Mouse (Mus musculus) liver, embryonic 12.5 days (tissue): ENCODE results near the gene Rassf2. TPM values are rescaled to one million over a fixed set of nuclear protein-coding genes. Genes with fewer than 3 reads are reported as not detected.

Experiments used
- ATAC-seq: fragments of 200-750 bp; cut with Nextera tagmentation; 2 replicates; pipeline ENCODE4 v1.8.0; 2017; ENCODE audit warnings: moderate number of reproducible peaks, mild to moderate bottlenecking, moderate library complexity
- H3K27ac ChIP-seq: fragments of 300-500 bp; sonication (generic); 2 replicates; pipeline ENCODE4 v1.5.1; 2016; ENCODE audit warnings: mild to moderate bottlenecking
- H3K27me3 ChIP-seq: fragments of 300-500 bp; sonication (generic); replicated peaks from 2 replicates; pipeline ENCODE4 v1.6.1; 2016; ENCODE audit warnings: mild to moderate bottlenecking, moderate library complexity
- H3K36me3 ChIP-seq: fragments of 300-500 bp; sonication (generic); 2 replicates; pipeline ENCODE4 v1.6.1; 2016; ENCODE audit warnings: mild to moderate bottlenecking, moderate library complexity
- H3K4me1 ChIP-seq: fragments of 300-500 bp; sonication (generic); 2 replicates; pipeline ENCODE4 v1.6.1; 2016
- H3K4me2 ChIP-seq: fragments of 300-500 bp; sonication (generic); 2 replicates; pipeline ENCODE4 v1.6.1; 2016; ENCODE audit warnings: mild to moderate bottlenecking, moderate library complexity
- H3K4me3 ChIP-seq: fragments of 300-500 bp; sonication (generic); 2 replicates; pipeline ENCODE4 v1.5.1; 2016; ENCODE audit warnings: mild to moderate bottlenecking, moderate library complexity
- H3K9ac ChIP-seq: fragments of 300-500 bp; sonication (generic); 2 replicates; pipeline ENCODE4 v1.6.1; 2016; ENCODE audit warnings: mild to moderate bottlenecking, moderate library complexity
- H3K9me3 ChIP-seq: fragments of 300-500 bp; sonication (generic); replicated peaks from 2 replicates; pipeline ENCODE4 v1.6.1; 2016; ENCODE audit warnings: mild to moderate bottlenecking, moderate library complexity
- WGBS: fragments of 180-500 bp; shearing (Covaris S2); methylation state at CpG from one replicate; pipeline ENCODE4 v1.1.7; 2016; ENCODE audit not compliant: insufficient replicate concordance; 5-methylcytosine and 5-hydroxymethylcytosine counted together
- polyA plus RNA-seq: library from polyadenylated mRNA; unstranded; fragments of >200 nt; fragmentation: Nextera tagmentation; extraction: Ambion mirVana; gene quantifications from 2 replicates; pipeline ENCODE4 v1.2.1, GENCODE M21; 2016

Rassf2 gene
- polyA plus RNA-seq, 1 experiment from 2014 or later: 3.1 TPM

- H3K9ac ChIP-seq: no peak overlapping the region
- no peaks in the 10 kb centered on the region for H3K27me3 ChIP-seq
- no peaks in the 10 kb centered on the region for H3K4me1 ChIP-seq
- H3K4me3 ChIP-seq: no peak overlapping the region
- H3K36me3 ChIP-seq: 0 out of 2 replicates have a peak, but pooled peaks cover 2% of the 10 kb centered on the region
- no peaks in the 10 kb centered on the region for H3K9me3 ChIP-seq
- 70% methylated on average over 13 of the region's 13 CpGs for WGBS
- no peak overlapping the region for H3K4me2 ChIP-seq
- H3K27ac ChIP-seq: no peak overlapping the region
- ATAC-seq: no peak
These were observed 28.2 kb downstream of the Rassf2 start for GRCm38 (mm10) chr2:132001696-132002334.

DNA sequence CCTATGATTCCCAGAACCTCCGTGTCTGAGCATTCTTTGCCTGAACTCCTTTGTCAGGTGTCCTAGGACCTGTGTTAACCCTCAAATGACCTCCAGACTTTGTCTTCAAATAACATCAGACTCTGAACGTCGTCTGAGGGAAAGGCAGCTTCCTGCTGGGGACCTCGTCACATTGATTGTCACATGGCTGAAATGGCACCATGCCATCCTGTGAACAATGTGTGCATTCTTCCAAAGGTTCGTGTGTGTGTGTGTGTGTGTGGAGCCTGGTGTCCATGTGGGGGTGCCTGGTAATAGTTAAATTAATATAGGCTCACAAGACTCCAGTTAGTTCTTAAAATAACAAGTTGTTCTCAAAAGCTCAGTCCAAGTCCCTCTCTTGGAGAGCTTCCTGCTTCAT, 32.7 kb downstream of the Rassf2 start:
- H3K4me1 ChIP-seq: no peaks in the 10 kb centered on the region; the same call in 1 of the 2 replicates
- H3K27me3 ChIP-seq: no peaks in the 10 kb centered on the region
- no peak for ATAC-seq
- no peak overlapping the region for H3K4me2 ChIP-seq
- H3K9ac ChIP-seq: no peak overlapping the region
- H3K36me3 ChIP-seq: peaks cover 2% of the 10 kb centered on the region; the same call in 1 of the 2 replicates
- H3K27ac ChIP-seq: no peak overlapping the region
- no peak overlapping the region for H3K4me3 ChIP-seq
- WGBS: 46% methylated on average over 5 of the region's 5 CpGs
- H3K9me3 ChIP-seq: no peaks in the 10 kb centered on the region

- WGBS: 74% methylated on average over 7 of the region's 7 CpGs
- no peaks in the 10 kb centered on the region; the same call in 1 of the 2 replicates for H3K4me1 ChIP-seq
- no peaks in the 10 kb centered on the region for H3K9me3 ChIP-seq
- no peak overlapping the region for H3K4me2 ChIP-seq
- H3K9ac ChIP-seq: no peak overlapping the region
- H3K27ac ChIP-seq: no peak overlapping the region
- H3K36me3 ChIP-seq: peaks cover 2% of the 10 kb centered on the region; the same call in 1 of the 2 replicates
- ATAC-seq: no peak
- H3K4me3 ChIP-seq: no peak overlapping the region
- H3K27me3 ChIP-seq: no peaks in the 10 kb centered on the region
These were observed 33.7 kb downstream of the Rassf2 start for GRCm38 (mm10) chr2:131996369-131996768.

DNA sequence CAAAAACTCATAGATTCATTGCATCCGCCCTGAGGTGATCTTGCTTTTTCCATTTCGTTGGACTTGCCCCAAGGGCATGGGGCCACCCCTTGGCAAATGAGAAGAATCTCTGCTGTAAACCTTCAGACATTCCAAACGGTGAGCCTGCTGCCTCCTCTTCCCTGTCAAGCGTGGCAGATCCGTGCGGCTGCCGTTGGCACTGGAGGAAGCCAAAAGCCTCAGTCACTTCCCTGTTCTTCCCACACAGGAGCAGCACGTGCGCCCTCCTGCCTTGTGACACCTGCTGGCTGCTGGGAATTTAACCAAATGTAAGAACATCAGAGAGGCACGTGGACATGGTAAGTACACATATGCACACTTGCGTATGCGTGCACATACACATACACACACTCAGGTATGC, 34.3 kb downstream of the Rassf2 start:
- Histone ChIP-seq H3K36me3 (peaks cover 2% of the 10 kb centered on the region; the same call in 1 of the 2 replicates), H3K9ac (no peak overlapping the region), H3K4me2 (no peak overlapping the region), H3K27ac (no peak overlapping the region), H3K4me3 (no peak overlapping the region), H3K4me1 (no peaks in the 10 kb centered on the region; the same call in 1 of the 2 replicates), H3K27me3 (no peaks in the 10 kb centered on the region), H3K9me3 (no peaks in the 10 kb centered on the region)
- 79% methylated on average over 12 of the region's 12 CpGs for WGBS
- no peak for ATAC-seq

DNA sequence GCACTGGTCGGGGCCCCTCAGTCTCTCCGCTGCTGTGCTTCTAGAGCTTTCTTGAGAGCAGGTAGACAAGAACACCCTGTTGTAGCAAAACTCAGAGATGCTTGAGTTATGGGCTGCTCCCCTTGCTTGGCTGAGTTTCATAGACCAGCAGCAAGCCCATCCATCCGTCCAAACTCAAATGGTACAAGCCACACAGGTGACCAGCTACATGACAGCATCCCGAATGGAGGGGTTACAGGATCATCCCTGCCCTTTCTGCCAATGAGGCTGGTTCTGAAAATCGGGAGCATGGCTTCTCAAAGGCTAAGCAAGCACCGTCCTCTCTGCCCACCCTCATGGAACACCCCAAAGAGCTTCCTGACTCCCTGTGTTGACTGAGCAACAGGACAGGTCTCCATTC, 35.1 kb downstream of the Rassf2 start:
- no peak overlapping the region for H3K4me2 ChIP-seq
- H3K9ac ChIP-seq: no peak overlapping the region
- peaks cover 2% of the 10 kb centered on the region; the same call in 1 of the 2 replicates for H3K36me3 ChIP-seq
- no peak for ATAC-seq
- H3K4me1 ChIP-seq: no peaks in the 10 kb centered on the region; the same call in 1 of the 2 replicates
- 77% methylated on average over 6 of the region's 6 CpGs for WGBS
- H3K27ac ChIP-seq: no peak overlapping the region
- H3K27me3 ChIP-seq: no peaks in the 10 kb centered on the region
- no peak overlapping the region for H3K4me3 ChIP-seq
- no peaks in the 10 kb centered on the region for H3K9me3 ChIP-seq

DNA sequence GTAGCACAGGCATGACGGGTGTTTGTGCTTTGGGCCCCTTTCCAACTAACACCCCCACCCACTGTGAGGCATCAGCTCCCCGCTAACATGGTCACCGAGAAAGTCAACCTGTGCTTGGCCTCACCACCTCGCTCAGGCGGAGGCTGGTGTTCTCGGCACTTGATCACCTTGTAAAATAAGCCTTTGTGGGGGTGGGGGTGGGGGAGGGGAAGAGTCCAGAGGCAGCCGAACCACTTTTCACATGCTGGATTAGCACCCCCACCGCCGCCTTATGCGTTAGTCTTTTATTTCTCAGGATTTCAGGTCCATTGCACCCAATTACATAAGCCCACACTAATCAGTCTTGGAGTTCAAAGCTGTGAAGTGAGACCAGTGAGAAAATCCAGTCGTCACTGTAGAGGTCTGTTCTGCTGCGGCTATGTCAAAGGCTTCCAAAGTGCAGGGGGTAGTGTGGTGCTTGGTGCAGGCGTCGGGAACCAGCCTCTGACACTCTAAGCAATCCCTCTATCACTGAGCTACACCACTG, 36.4 kb downstream of the Rassf2 start:
- no peak overlapping the region for H3K9ac ChIP-seq
- ATAC-seq: no peak
- H3K36me3 ChIP-seq: peaks cover 2% of the 10 kb centered on the region; the same call in 1 of the 2 replicates
- no peak overlapping the region for H3K4me3 ChIP-seq
- no peaks in the 10 kb centered on the region for H3K27me3 ChIP-seq
- no peaks in the 10 kb centered on the region for H3K9me3 ChIP-seq
- H3K4me1 ChIP-seq: no peaks in the 10 kb centered on the region; the same call in 1 of the 2 replicates
- no peak overlapping the region for H3K27ac ChIP-seq
- no peak overlapping the region for H3K4me2 ChIP-seq
- 66% methylated on average over 14 of the region's 14 CpGs for WGBS

- no peaks in the 10 kb centered on the region; the same call in 1 of the 2 replicates for H3K4me1 ChIP-seq
- H3K27ac ChIP-seq: no peak overlapping the region
- no peak overlapping the region for H3K4me3 ChIP-seq
- H3K4me2 ChIP-seq: no peak overlapping the region
- 70% methylated on average over 4 of the region's 4 CpGs for WGBS
- H3K9me3 ChIP-seq: no peaks in the 10 kb centered on the region
- no peak for ATAC-seq
- H3K27me3 ChIP-seq: no peaks in the 10 kb centered on the region
- H3K9ac ChIP-seq: no peak overlapping the region
- peaks cover 2% of the 10 kb centered on the region; the same call in 1 of the 2 replicates for H3K36me3 ChIP-seq
These were observed 36.9 kb downstream of the Rassf2 start for GRCm38 (mm10) chr2:131993151-131993550.

DNA sequence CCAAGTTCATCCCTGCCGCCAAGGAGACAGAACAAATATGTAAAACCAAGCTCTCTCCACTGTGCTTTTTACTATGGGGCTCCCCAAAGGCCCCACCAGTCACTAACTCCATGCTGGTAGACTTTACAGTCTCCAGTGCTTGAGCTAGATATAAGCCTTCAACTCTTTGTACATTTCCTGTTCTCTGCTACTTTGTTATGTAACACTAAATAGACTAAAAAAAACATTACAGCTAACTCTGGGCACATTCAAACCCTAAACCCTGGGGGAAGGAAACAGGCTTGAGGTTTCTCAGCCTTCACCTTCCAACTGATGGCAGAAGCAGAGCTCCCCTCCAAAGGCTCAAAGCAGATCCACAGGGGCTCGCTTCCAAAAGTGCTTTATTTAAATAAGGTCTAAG, 37.6 kb downstream of the Rassf2 start:
- no peaks in the 10 kb centered on the region for H3K9me3 ChIP-seq
- H3K9ac ChIP-seq: no peak overlapping the region
- H3K4me1 ChIP-seq: no peaks in the 10 kb centered on the region; the same call in 1 of the 2 replicates
- H3K27ac ChIP-seq: no peak overlapping the region
- H3K4me2 ChIP-seq: no peak overlapping the region
- WGBS: 62% methylated on average over 2 of the region's 2 CpGs
- no peak overlapping the region for H3K4me3 ChIP-seq
- no peak for ATAC-seq
- H3K36me3 ChIP-seq: no peaks in the 10 kb centered on the region; the same call in 1 of the 2 replicates
- no peaks in the 10 kb centered on the region for H3K27me3 ChIP-seq

- Histone ChIP-seq H3K27me3 (no peaks in the 10 kb centered on the region), H3K27ac (no peak overlapping the region), H3K36me3 (no peaks in the 10 kb centered on the region), H3K9ac (no peak overlapping the region), H3K4me1 (no peaks in the 10 kb centered on the region; the same call in 1 of the 2 replicates), H3K9me3 (no peaks in the 10 kb centered on the region), H3K4me2 (no peak overlapping the region), H3K4me3 (no peak overlapping the region)
- ATAC-seq: no peak
- WGBS: 53% methylated on average over 2 of the region's 2 CpGs
These were observed 41.5 kb downstream of the Rassf2 start for GRCm38 (mm10) chr2:131988550-131988949.

DNA sequence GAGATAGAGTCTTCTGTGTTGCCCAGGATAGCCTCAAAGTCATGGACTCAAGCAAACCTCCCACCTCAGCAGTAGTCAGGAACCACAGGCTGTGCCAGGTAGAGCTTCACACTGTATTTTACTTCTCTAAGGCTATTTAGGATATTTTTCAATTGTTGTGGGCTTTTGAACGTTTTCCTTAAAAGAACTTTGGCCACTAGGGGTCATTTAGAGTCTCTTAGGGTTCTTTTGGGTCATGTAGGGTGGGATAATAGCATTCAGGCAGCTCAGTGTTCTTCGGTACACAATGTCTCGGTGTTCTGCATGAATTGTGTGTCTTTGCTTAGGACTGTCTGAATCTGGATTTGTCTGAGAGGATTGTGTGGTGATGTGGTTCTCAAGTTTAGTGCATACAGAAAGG, 42.1 kb downstream of the Rassf2 start:
- no peaks in the 10 kb centered on the region for H3K27me3 ChIP-seq
- no peak overlapping the region for H3K4me3 ChIP-seq
- WGBS: 42% methylated on average over 3 of the region's 3 CpGs
- no peak overlapping the region for H3K27ac ChIP-seq
- H3K36me3 ChIP-seq: no peaks in the 10 kb centered on the region
- no peak for ATAC-seq
- no peaks in the 10 kb centered on the region; the same call in 1 of the 2 replicates for H3K4me1 ChIP-seq
- H3K9ac ChIP-seq: no peak overlapping the region
- H3K9me3 ChIP-seq: no peaks in the 10 kb centered on the region
- H3K4me2 ChIP-seq: no peak overlapping the region

GRCm38 (mm10) chr2:131982546-131983196, 47.4 kb downstream of the Rassf2 start:
- H3K4me2 ChIP-seq: no peak overlapping the region
- H3K4me3 ChIP-seq: no peak overlapping the region
- H3K9ac ChIP-seq: no peak overlapping the region
- WGBS: 9% methylated on average over 6 of the region's 6 CpGs
- no peaks in the 10 kb centered on the region for H3K36me3 ChIP-seq
- H3K4me1 ChIP-seq: no peaks in the 10 kb centered on the region
- no peak overlapping the region for H3K27ac ChIP-seq
- ATAC-seq: no peak
- 0 out of 2 replicates have a peak, but pooled peaks cover 3% of the 10 kb centered on the region for H3K27me3 ChIP-seq
- 0 out of 2 replicates have a peak, but pooled peaks cover 5% of the 10 kb centered on the region for H3K9me3 ChIP-seq

DNA sequence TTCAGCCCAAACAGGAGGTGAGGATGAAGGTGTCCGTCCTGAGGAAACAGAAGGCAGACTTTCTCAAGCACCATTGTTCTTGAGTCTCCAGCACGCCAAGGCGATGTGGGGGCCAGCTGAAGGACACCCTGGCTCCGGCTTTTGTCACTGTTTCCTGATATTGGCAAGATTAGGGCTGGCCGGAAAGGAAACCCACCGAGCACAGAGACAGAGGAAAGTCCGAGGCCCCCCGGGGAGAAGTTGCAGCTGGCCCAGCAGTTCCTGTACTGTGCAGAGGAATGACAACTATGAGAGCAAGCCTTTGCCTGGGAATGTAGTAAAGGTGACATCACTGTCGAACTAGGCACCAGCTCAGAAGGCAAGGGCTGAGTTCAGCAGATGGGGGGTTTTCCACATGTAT, 49.2 kb downstream of the Rassf2 start:
- no peak for ATAC-seq
- Histone ChIP-seq H3K9ac (no peak overlapping the region), H3K4me3 (no peak overlapping the region), H3K4me2 (no peak overlapping the region), H3K4me1 (no peaks in the 10 kb centered on the region), H3K9me3 (0 out of 2 replicates have a peak, but pooled peaks cover 7% of the 10 kb centered on the region), H3K27me3 (0 out of 2 replicates have a peak, but pooled peaks cover 3% of the 10 kb centered on the region), H3K36me3 (no peaks in the 10 kb centered on the region), H3K27ac (no peak overlapping the region)
- 13% methylated on average over 9 of the region's 9 CpGs for WGBS
